Mouse (Mus musculus): ENCODE measurements around the gene Gphn. TPM values are rescaled to one million over a fixed set of nuclear protein-coding genes. Genes with fewer than 3 reads are reported as not detected.

The Gphn gene
- total and polyA plus RNA-seq, 2 experiments from 2014 or later = 69.7 to 83.2 TPM

GRCm38 (mm10) chr12:78206571-78206960, 19.6 kb upstream of the Gphn start:
- ATAC-seq (ENCODE audit: low FRiP score) = no peak
- Histone ChIP-seq H3K4me2 (ENCODE audit: low read depth, low read length, poor library complexity, severe bottlenecking) (no peak overlapping the region), H3K27me3 (ENCODE audit: insufficient read depth, low read length) (no peaks in the 10 kb centered on the region), H3K27ac (ENCODE audit: low read depth, low read length) (no peak overlapping the region), H3K9ac (replicated peaks; ENCODE audit: low read length, poor library complexity, severe bottlenecking) (no peak overlapping the region), H3K4me3 (ENCODE audit: low read depth, low read length) (no peak overlapping the region), H3K36me3 (ENCODE audit: insufficient read depth, low read length) (no peaks in the 10 kb centered on the region), H3K4me1 (ENCODE audit: insufficient read depth, low read length) (0 out of 2 replicates have a peak, but pooled peaks cover 2% of the 10 kb centered on the region), H3K9me3 (ENCODE audit: low read length) (no peaks in the 10 kb centered on the region)
- WGBS = 76% methylated on average over 4 of the region's 4 CpGs
- no peak for DNase-seq (ENCODE audit: low spot score)
- TF ChIP-seq CTCF (IDR thresholded peaks at IDR 0.05) = no peak

- ATAC-seq (ENCODE audit: low FRiP score) = no peak
- WGBS = 87% methylated on average over 2 of the region's 2 CpGs
- Histone ChIP-seq H3K9me3 (ENCODE audit: low read length) (no peaks in the 10 kb centered on the region), H3K4me3 (ENCODE audit: low read depth, low read length) (no peak overlapping the region), H3K4me2 (ENCODE audit: low read depth, low read length, poor library complexity, severe bottlenecking) (no peak overlapping the region), H3K27me3 (ENCODE audit: insufficient read depth, low read length) (no peaks in the 10 kb centered on the region), H3K4me1 (ENCODE audit: insufficient read depth, low read length) (0 out of 2 replicates have a peak, but pooled peaks cover 2% of the 10 kb centered on the region), H3K27ac (ENCODE audit: low read depth, low read length) (no peak overlapping the region), H3K9ac (replicated peaks; ENCODE audit: low read length, poor library complexity, severe bottlenecking) (no peak overlapping the region), H3K36me3 (ENCODE audit: insufficient read depth, low read length) (no peaks in the 10 kb centered on the region)
- DNase-seq (ENCODE audit: low spot score) = no peak
- no peak for TF ChIP-seq CTCF (IDR thresholded peaks at IDR 0.05)
These were observed 16.3 kb upstream of the Gphn start for GRCm38 (mm10) chr12:78209856-78210255.

- H3K27me3 ChIP-seq (ENCODE audit: insufficient read depth, low read length) = no peaks in the 10 kb centered on the region
- WGBS = 82% methylated on average over 6 of the region's 6 CpGs
- no peak for DNase-seq (ENCODE audit: low spot score)
These were observed 10.7 kb upstream of the Gphn start for GRCm38 (mm10) chr12:78215490-78215889.

GRCm38 (mm10) chr12:78219191-78219825, 6.9 kb upstream of the Gphn start:
- no peaks in the 10 kb centered on the region for H3K4me1 ChIP-seq (ENCODE audit: insufficient read depth, low read length)
- 91% methylated on average over 4 of the region's 4 CpGs for WGBS
- ATAC-seq (ENCODE audit: low FRiP score) = no peak

More at GRCm38 (mm10) chr12:78215490-78215889, 10.7 kb upstream of the Gphn start:
- H3K27ac ChIP-seq (ENCODE audit: low read depth, low read length) = no peak overlapping the region
- ATAC-seq (ENCODE audit: low FRiP score) = no peak
- no peak overlapping the region for H3K4me2 ChIP-seq (ENCODE audit: low read depth, low read length, poor library complexity, severe bottlenecking)
- no peak for TF ChIP-seq CTCF (IDR thresholded peaks at IDR 0.05)
- no peaks in the 10 kb centered on the region for H3K36me3 ChIP-seq (ENCODE audit: insufficient read depth, low read length)
- H3K9me3 ChIP-seq (ENCODE audit: low read length) = no peaks in the 10 kb centered on the region
- no peak overlapping the region for H3K4me3 ChIP-seq (ENCODE audit: low read depth, low read length)
- H3K9ac ChIP-seq (replicated peaks; ENCODE audit: low read length, poor library complexity, severe bottlenecking) = no peak overlapping the region
- H3K4me1 ChIP-seq (ENCODE audit: insufficient read depth, low read length) = no peaks in the 10 kb centered on the region

GRCm38 (mm10) chr12:78226519-78226875, 318 bp downstream of the Gphn start:
- WGBS = 2% methylated on average over 40 of the region's 48 CpGs
- H3K9me3 ChIP-seq (ENCODE audit: low read length) = no peaks in the 10 kb centered on the region
- no peak for TF ChIP-seq CTCF (IDR thresholded peaks at IDR 0.05)
- H3K4me3 ChIP-seq (ENCODE audit: low read depth, low read length) = peak overlapping the region; percentile 83
- peak overlapping the region; percentile 94 for H3K27ac ChIP-seq (ENCODE audit: low read depth, low read length)
- H3K4me2 ChIP-seq (ENCODE audit: low read depth, low read length, poor library complexity, severe bottlenecking) = peak overlapping the region; percentile 68
- H3K36me3 ChIP-seq (ENCODE audit: insufficient read depth, low read length) = no peaks in the 10 kb centered on the region
- DNase-seq (ENCODE audit: low spot score) (peak; percentile 95), ATAC-seq (ENCODE audit: low FRiP score) (peak; percentile 91)
- H3K9ac ChIP-seq (replicated peaks; ENCODE audit: low read length, poor library complexity, severe bottlenecking) = peak overlapping the region; percentile 77
- H3K27me3 ChIP-seq (ENCODE audit: insufficient read depth, low read length) = no peaks in the 10 kb centered on the region
- H3K4me1 ChIP-seq (ENCODE audit: insufficient read depth, low read length) = peaks cover 6% of the 10 kb centered on the region; the same call in 1 of the 2 replicates

More at GRCm38 (mm10) chr12:78219191-78219825, 6.9 kb upstream of the Gphn start:
- no peak overlapping the region for H3K27ac ChIP-seq (ENCODE audit: low read depth, low read length)
- no peak overlapping the region for H3K4me2 ChIP-seq (ENCODE audit: low read depth, low read length, poor library complexity, severe bottlenecking)
- TF ChIP-seq CTCF (IDR thresholded peaks at IDR 0.05) = no peak
- H3K9me3 ChIP-seq (ENCODE audit: low read length) = no peaks in the 10 kb centered on the region
- H3K27me3 ChIP-seq (ENCODE audit: insufficient read depth, low read length) = no peaks in the 10 kb centered on the region
- no peak overlapping the region for H3K9ac ChIP-seq (replicated peaks; ENCODE audit: low read length, poor library complexity, severe bottlenecking)
- H3K36me3 ChIP-seq (ENCODE audit: insufficient read depth, low read length) = no peaks in the 10 kb centered on the region
- no peak for DNase-seq (ENCODE audit: low spot score)
- no peak overlapping the region for H3K4me3 ChIP-seq (ENCODE audit: low read depth, low read length)

GRCm38 (mm10) chr12:78227021-78227932, 1.1 kb downstream of the Gphn start:
- H3K4me2 ChIP-seq (ENCODE audit: low read depth, low read length, poor library complexity, severe bottlenecking) = peak overlapping the region; percentile 68
- WGBS = under 1% methylated on average over 35 of the region's 57 CpGs
- DNase-seq (ENCODE audit: low spot score) (peak; percentile 54), ATAC-seq (ENCODE audit: low FRiP score) (peak; percentile 25)
- no peaks in the 10 kb centered on the region for H3K9me3 ChIP-seq (ENCODE audit: low read length)
- H3K4me1 ChIP-seq (ENCODE audit: insufficient read depth, low read length) = peaks cover 6% of the 10 kb centered on the region; the same call in 1 of the 2 replicates
- H3K9ac ChIP-seq (replicated peaks; ENCODE audit: low read length, poor library complexity, severe bottlenecking) = peak overlapping the region; percentile 77
- no peak for TF ChIP-seq CTCF (IDR thresholded peaks at IDR 0.05)
- H3K27ac ChIP-seq (ENCODE audit: low read depth, low read length) = peak overlapping the region; percentile 94
- peak overlapping the region; percentile 83 for H3K4me3 ChIP-seq (ENCODE audit: low read depth, low read length)
- no peaks in the 10 kb centered on the region for H3K27me3 ChIP-seq (ENCODE audit: insufficient read depth, low read length)
- no peaks in the 10 kb centered on the region for H3K36me3 ChIP-seq (ENCODE audit: insufficient read depth, low read length)

Data from midbrain, postnatal 0 days (tissue).